Mouse (Mus musculus): ENCODE measurements around the gene Naxe.

DNA sequence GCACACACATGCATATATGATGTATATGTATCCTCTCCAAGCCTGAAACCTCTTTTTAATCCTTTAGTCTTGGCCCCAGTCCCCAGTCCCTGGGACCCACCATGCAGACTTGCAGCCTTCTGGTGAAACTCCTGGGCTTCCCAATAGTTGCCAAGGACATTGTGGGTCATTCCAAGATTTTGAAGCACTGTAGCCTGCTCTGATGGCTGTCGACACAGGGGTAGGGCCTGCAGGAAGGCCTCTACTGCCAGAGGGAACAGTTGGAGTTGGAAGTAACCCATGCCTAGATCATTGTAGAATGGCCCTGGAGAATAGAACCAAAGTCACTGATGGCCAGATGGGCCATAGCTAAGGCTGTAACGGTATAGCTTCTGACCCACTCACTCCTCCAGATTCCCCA is 16.1 kb upstream of the Naxe start:
- TF ChIP-seq POLR2A (IDR thresholded peaks at IDR 0.05; ENCODE audit: control insufficient read depth, extremely low read depth, insufficient read depth, low read length, poor library complexity) (no peak), CTCF (IDR thresholded peaks at IDR 0.05; ENCODE audit: borderline replicate concordance, control insufficient read depth, extremely low read depth, insufficient read depth, low read length, poor library complexity) (no peak)
